Mouse (Mus musculus) adrenal gland, adult 10 weeks (tissue): ENCODE data around the gene Limd1. TPM values are rescaled to one million over a fixed set of nuclear protein-coding genes. Genes with fewer than 3 reads are reported as not detected.

Source experiments
- polyA plus RNA-seq: library from polyadenylated mRNA; stranded (reverse); fragments of 350-450 nt; fragmentation: Illumina TruSeq; extraction: RNeasy Lipid Tissue Mini Kit (QIAGEN cat#74804); gene quantifications from one replicate; pipeline ENCODE4 v1.2.3, GENCODE M21; 2014; ENCODE audit warnings: low read depth, low replicate concordance

Limd1 gene
- polyA plus RNA-seq = 16.2 TPM

DNA sequence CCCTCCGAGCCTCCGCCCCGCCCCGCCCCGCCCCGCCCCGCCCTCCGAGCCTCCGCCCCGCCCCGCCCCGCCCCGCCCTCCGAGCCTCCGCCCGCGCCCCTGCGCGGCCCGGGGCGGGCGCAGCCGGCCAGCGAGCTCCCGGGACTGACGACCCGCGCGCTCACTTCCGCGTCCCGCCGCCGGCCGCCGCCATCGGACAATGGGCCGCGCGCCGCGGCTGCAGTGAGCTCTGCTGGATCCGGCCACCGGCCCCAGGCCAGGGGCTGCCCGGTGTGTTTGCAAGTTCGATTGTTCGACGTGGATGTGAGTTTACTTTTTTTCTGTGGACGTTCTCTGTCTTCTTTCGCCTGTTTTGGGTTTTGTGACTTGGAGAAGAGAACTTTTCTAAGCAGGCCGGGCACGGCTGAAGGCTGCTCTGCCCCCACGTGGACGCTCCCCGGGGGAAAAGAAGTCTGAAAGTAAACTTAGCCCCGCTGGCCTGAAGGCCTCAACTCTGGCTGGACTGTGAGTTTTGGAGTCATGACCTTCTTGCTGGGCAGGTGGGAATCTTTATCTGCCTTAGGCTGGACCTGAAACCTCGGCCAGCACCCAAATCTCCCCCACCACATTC lies at the start of gene Limd1:
Gene Limd1 (plus strand): TSS at position 121 of the 610 bp plus-strand sequence.

DNA sequence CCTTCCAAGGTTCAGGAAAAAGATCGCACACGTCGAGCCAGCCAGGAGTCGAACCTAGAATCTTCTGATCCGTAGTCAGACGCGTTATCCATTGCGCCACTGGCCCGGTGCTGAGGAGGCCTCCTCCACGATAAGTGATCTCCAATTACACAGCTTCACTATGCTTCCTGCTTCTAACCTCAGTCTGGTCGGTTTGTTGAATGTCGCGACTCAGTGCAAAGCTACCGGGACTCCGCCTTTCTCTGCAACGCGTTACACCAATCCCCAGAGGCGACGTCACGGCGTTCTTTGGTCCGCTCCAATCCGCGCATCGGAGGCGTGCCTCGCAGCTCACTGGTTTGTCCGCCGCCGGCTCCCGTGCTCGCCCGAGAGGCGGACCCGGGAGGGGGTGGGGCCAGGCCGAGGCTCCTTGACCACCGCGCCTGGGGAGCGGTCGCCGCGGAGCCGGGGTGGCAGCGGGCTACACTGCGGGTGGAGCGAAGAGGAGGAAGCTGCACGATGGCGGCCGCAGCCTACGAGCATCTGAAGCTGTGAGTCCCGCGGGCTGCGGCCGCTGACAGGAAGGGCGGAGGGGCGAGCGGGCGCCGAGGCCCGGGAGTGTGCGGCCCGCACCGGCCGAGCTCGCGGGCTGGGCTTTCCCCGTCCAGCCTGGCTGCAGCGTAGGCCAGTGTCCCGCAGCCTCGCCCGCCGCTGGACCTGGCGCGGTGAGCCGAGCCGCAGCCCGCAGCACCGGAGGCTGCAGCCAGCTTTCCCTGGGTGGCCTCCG lies 51.1 kb downstream of the Limd1 start, which contains the start of gene Sacm1l:
Gene Sacm1l (plus strand): TSS at position 368 of the 766 bp plus-strand sequence.

Other genes starting within 250 kb of the Limd1 start
- 13.2 TPM for gene Tmem158, start 217.9 kb upstream of the Limd1 start, polyA plus RNA-seq
- gene Lars2, start 111.8 kb upstream of the Limd1 start, polyA plus RNA-seq = 36.7 TPM
- gene Sacm1l, start 51.1 kb downstream of the Limd1 start, polyA plus RNA-seq = 292 TPM
- gene Slc6a20b, start 153.9 kb downstream of the Limd1 start, polyA plus RNA-seq = not detected
- gene Ccr9, start 199.7 kb downstream of the Limd1 start, polyA plus RNA-seq = 0.23 TPM
- gene Slc6a20a, start 200.2 kb downstream of the Limd1 start, polyA plus RNA-seq = not detected
- 146 TPM for gene Lztfl1, start 239.0 kb downstream of the Limd1 start, polyA plus RNA-seq